Mouse (Mus musculus): Measurements from ENCODE around the gene Krt84. TPM values are rescaled to one million over a fixed set of nuclear protein-coding genes. Genes with fewer than 3 reads are reported as not detected.

The Krt84 gene
- not detected in 2 replicates for polyA plus RNA-seq (2016; fragmentation: Nextera tagmentation; extraction: Ambion mirVana)

DNA sequence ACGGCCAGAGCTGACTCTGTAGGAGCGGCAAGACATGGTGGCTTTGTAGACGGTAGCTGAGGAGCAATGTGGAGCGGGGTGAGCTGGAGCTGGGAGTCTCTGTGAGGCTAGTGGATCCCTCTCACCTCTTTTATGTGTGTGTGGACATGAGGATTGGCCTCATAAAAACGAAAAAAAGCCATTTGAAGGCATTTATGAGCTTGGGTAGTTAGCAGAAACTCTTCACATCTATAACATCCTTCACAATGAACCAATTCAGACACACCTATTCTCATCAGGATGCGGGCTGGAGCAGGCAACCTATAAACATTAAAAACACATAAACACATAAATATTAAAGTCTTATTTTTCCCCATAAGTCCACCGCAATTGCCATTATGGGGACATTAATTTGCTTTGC lies at the start of gene Krt84:
Gene Krt84, minus strand, starts transcription at position 101 of the 400 bp plus-strand sequence.
- no peaks in the 10 kb centered on the region for H3K27me3 ChIP-seq (replicated peaks)
- no peaks in the 10 kb centered on the region for H3K36me3 ChIP-seq
- ATAC-seq (ENCODE audit: low FRiP score, low read depth), result no peak
- H3K9ac ChIP-seq, result no peak within 1 kb of the TSS
- no peak within 1 kb of the TSS for H3K4me3 ChIP-seq
- H3K9me3 ChIP-seq, result no peaks in the 10 kb centered on the region
- H3K4me1 ChIP-seq, result no peaks in the 10 kb centered on the region
- 72% methylated on average over 7 of the region's 7 CpGs for WGBS
- no peak within 1 kb of the TSS for H3K27ac ChIP-seq
- no peak within 1 kb of the TSS for H3K4me2 ChIP-seq (replicated peaks)

DNA sequence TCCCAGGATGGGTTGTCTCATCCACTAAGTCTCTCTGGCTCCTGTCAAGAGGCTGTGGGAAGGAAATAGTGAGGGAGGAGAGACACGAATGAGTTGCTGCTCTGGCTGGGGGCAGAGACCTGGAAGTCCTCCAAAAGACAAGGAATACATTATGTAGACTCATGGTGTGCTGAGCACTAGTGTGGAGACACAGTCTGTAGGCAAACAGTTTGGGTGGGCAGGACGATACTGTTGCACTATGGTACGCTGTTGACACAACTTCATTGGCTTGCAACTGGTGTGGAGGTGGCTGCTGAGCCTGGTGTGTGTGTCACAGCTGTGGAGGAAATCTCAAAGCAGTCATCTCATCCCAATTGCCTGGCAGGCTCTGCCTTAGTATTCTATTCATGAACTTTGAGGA lies 49.1 kb upstream of the Krt84 start:
- no peak overlapping the region for H3K27ac ChIP-seq
- no peaks in the 10 kb centered on the region for H3K4me1 ChIP-seq
- no peak overlapping the region for H3K4me2 ChIP-seq (replicated peaks)
- H3K36me3 ChIP-seq, result no peaks in the 10 kb centered on the region
- H3K9me3 ChIP-seq, result no peaks in the 10 kb centered on the region
- H3K9ac ChIP-seq, result no peak overlapping the region
- no peaks in the 10 kb centered on the region for H3K27me3 ChIP-seq (replicated peaks)
- WGBS, result 85% methylated on average over 3 of the region's 3 CpGs
- ATAC-seq (ENCODE audit: low FRiP score, low read depth), result no peak
- H3K4me3 ChIP-seq, result no peak overlapping the region

DNA sequence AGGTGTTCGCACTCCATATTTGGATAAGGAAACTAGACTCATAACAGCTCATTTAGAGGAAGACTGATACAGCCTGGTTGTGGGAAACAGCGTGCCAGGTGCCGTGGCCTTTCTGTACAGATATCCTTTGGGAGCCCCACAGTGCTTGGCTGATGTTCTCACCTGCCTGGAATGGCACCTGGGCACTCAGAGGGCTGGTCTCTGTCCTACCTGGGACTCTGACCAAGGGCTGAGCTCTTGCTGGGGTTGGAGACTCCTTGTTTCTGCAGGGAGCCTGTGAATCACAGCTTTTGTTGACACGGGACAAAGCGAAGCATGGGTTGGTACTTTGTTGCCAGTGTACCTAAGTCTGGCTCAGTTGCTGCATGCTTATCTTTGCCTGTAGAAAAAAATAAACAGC lies 42.9 kb upstream of the Krt84 start:
- no peak for ATAC-seq (ENCODE audit: low FRiP score, low read depth)
- no peak overlapping the region for H3K9ac ChIP-seq
- no peak overlapping the region for H3K4me3 ChIP-seq
- no peaks in the 10 kb centered on the region for H3K36me3 ChIP-seq
- H3K27ac ChIP-seq, result no peak overlapping the region
- no peaks in the 10 kb centered on the region for H3K4me1 ChIP-seq
- 83% methylated on average over 5 of the region's 5 CpGs for WGBS
- no peak overlapping the region for H3K4me2 ChIP-seq (replicated peaks)
- no peaks in the 10 kb centered on the region for H3K27me3 ChIP-seq (replicated peaks)
- H3K9me3 ChIP-seq, result no peaks in the 10 kb centered on the region

DNA sequence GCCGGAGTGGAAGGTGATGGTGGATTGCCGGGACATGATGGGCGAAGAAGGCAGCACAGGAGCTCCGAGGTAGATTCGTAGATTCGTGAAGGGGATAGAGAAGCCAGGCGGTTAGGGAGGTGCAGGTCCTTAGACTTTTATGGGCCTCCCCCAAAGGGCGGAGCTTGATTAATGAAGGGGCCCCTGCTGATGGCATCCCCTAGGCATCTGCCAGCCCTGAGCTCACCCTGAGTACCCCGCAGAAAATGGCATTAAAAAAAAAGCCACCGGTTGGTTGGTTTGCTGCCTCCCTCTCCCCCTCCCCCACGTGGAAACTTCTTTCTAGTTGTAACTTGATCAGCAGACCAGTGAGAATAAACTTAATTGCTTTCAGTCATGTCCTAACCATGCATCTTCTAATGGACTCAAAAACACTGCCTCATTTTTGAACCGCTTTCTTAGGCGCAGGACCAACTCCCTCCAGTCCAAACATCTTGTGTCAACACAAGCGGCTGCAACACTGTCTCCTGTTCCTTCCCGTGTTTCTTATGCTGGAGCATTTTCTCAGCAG lies 41.3 kb upstream of the Krt84 start, which contains the start of gene Krt75:
Gene Krt75, minus strand, starts transcription at position 109 of the 550 bp plus-strand sequence.
- Histone ChIP-seq H3K9ac (no peak within 1 kb of the TSS), H3K9me3 (no peaks in the 10 kb centered on the region), H3K4me2 (replicated peaks) (no peak within 1 kb of the TSS), H3K36me3 (no peaks in the 10 kb centered on the region), H3K4me3 (no peak within 1 kb of the TSS), H3K4me1 (no peaks in the 10 kb centered on the region), H3K27me3 (replicated peaks) (no peaks in the 10 kb centered on the region), H3K27ac (no peak within 1 kb of the TSS)
- no peak for ATAC-seq (ENCODE audit: low FRiP score, low read depth)
- 75% methylated on average over 15 of the region's 15 CpGs for WGBS

DNA sequence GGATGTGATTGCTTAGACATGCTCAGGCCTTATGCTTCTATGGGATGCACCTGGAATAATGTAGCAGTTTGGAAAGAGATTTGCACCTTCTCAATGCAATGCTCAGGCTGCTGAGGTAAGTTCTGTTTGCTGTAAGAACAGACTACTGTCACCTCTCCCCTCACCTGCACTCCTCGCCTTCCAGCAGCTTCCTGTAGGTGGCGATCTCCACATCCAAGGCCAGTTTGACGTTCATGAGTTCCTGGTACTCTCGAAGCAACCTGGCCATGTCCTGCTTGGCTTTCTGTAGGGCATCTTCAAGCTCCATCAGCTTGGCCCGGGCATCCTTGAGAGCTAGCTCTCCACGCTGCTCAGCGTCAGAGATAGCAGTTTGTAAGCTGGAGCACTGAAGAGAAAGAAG lies 35.2 kb upstream of the Krt84 start:
- H3K27me3 ChIP-seq (replicated peaks), result no peaks in the 10 kb centered on the region
- H3K36me3 ChIP-seq, result no peaks in the 10 kb centered on the region
- WGBS, result 51% methylated on average over 7 of the region's 7 CpGs
- no peak overlapping the region for H3K27ac ChIP-seq
- no peak for ATAC-seq (ENCODE audit: low FRiP score, low read depth)
- no peak overlapping the region for H3K4me3 ChIP-seq
- no peaks in the 10 kb centered on the region for H3K9me3 ChIP-seq
- no peaks in the 10 kb centered on the region for H3K4me1 ChIP-seq
- H3K9ac ChIP-seq, result no peak overlapping the region
- H3K4me2 ChIP-seq (replicated peaks), result no peak overlapping the region

DNA sequence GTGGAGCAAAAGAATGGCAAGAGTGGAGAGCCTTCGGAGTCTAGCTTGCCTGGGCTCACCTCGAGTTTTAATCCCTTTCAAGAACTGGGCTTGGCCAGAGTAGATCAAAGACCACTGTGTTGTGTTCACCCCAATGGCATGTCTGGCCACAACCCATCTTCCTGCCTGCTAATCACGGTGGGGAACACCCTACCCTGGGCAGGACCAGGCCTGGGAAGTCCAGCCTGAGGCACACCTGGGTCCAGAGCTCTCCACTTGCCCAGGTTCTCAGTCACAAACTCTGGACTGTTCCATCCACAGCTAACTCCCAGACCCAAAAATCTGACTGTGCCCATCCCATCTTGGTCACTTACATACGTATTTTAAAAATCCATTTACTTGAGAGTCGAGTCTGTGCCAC lies 30.2 kb upstream of the Krt84 start, which contains the start of gene Krt90:
Gene Krt90, minus strand, starts transcription at position 101 of the 400 bp plus-strand sequence.
- Histone ChIP-seq H3K36me3 (no peaks in the 10 kb centered on the region), H3K4me2 (replicated peaks) (no peak within 1 kb of the TSS), H3K27me3 (replicated peaks) (0 out of 2 replicates have a peak, but pooled peaks cover 2% of the 10 kb centered on the region), H3K9ac (no peak within 1 kb of the TSS), H3K9me3 (no peaks in the 10 kb centered on the region), H3K4me3 (no peak within 1 kb of the TSS), H3K4me1 (peaks cover 7% of the 10 kb centered on the region), H3K27ac (no peak within 1 kb of the TSS)
- no peak for ATAC-seq (ENCODE audit: low FRiP score, low read depth)
- 75% methylated on average over 5 of the region's 5 CpGs for WGBS

DNA sequence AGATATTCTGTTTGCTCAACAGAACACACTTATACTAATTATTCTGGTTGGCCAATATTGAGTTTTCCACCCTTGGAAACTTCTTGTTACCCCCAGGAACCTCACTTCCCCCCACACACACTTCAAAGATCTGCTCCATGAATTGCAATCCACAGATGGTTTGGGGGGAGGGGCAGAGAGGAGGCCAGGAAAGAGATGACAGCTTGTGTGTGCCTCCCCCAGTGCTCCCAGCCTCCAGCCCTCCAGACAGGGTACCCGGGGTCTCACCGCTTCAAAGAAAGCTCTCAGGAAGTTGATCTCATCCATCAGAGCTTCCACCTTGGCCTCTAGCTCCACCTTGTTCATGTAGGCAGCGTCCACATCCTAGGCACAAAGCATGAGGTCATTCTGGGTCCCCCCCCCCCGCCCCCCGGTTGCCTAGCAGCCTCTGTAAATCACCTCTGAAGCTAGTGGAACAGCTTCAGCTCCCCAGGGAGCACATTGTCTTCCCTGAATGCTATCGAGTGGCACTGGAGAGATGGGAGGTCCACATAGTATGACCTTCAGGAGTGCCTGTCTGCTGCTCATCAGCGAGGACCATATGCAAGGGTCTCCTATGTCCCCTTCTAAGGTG lies 25.5 kb upstream of the Krt84 start:
- Histone ChIP-seq H3K27ac (no peak overlapping the region), H3K4me2 (replicated peaks) (0 out of 2 replicates have a peak overlapping the region, but pooled peaks have one; percentile 5), H3K9ac (no peak overlapping the region), H3K27me3 (replicated peaks) (0 out of 2 replicates have a peak, but pooled peaks cover 2% of the 10 kb centered on the region), H3K36me3 (no peaks in the 10 kb centered on the region), H3K4me1 (peaks cover 12% of the 10 kb centered on the region), H3K9me3 (no peaks in the 10 kb centered on the region), H3K4me3 (no peak overlapping the region)
- 0% methylated on average over 7 of the region's 7 CpGs for WGBS
- 0 out of 2 replicates have a peak, but pooled peaks have one; percentile 25 for ATAC-seq (ENCODE audit: low FRiP score, low read depth)

DNA sequence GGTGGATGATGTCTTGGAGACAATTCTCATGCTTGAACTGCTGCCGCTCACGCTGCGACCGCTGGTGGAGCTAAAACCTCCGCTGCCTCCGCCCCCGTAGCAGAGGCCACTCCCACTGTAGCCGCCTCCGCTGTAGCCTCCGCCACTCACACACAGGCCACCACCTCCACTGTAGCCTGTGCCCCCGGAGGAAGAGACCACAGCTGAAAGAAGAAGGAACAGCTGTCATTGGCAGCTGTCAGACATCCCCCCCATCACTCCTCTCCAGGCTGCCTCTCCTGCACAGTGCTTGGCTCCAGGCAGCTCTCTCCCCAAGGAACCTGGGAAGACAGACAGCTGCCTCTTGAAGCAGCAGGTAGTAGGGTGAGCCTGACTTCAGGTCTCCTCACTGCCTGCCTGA lies 20.5 kb upstream of the Krt84 start:
- peaks cover 13% of the 10 kb centered on the region for H3K4me1 ChIP-seq
- H3K4me2 ChIP-seq (replicated peaks), result peak overlapping the region; percentile 38
- no peaks in the 10 kb centered on the region for H3K36me3 ChIP-seq
- under 1% methylated on average over 11 of the region's 11 CpGs for WGBS
- no peaks in the 10 kb centered on the region for H3K9me3 ChIP-seq
- H3K9ac ChIP-seq, result peak overlapping the region; percentile 26; the same call in 1 of the 2 replicates
- ATAC-seq (ENCODE audit: low FRiP score, low read depth), result peak; percentile 66; the same call in 1 of the 2 replicates
- H3K4me3 ChIP-seq, result no peak overlapping the region
- H3K27me3 ChIP-seq (replicated peaks), result 0 out of 2 replicates have a peak, but pooled peaks cover 2% of the 10 kb centered on the region
- H3K27ac ChIP-seq, result no peak overlapping the region

DNA sequence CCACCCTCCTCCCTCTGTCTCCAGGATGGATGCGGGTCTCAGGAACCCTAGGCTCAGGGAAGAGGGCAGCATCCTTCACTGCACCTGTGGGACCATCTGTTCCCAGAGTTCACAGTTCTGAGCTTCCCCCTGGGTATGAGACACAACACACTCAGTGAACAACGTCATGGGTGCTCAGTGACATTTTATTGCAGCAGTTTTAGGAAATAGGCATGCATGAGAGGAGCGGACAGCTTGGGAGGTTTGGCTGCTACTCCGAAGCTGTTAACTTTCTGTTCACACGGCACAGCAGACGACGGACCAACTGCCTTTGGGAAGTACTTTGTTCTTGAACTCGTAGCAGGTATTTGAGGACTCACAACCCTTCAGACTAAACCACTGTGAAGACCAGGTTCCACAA lies 19.6 kb upstream of the Krt84 start:
- no peak for ATAC-seq (ENCODE audit: low FRiP score, low read depth)
- 0 out of 2 replicates have a peak, but pooled peaks cover 2% of the 10 kb centered on the region for H3K27me3 ChIP-seq (replicated peaks)
- no peak overlapping the region for H3K9ac ChIP-seq
- no peak overlapping the region for H3K4me3 ChIP-seq
- H3K36me3 ChIP-seq, result no peaks in the 10 kb centered on the region
- 68% methylated on average over 8 of the region's 8 CpGs for WGBS
- no peak overlapping the region for H3K27ac ChIP-seq
- H3K4me1 ChIP-seq, result peaks cover 8% of the 10 kb centered on the region
- H3K4me2 ChIP-seq (replicated peaks), result no peak overlapping the region
- no peaks in the 10 kb centered on the region for H3K9me3 ChIP-seq

DNA sequence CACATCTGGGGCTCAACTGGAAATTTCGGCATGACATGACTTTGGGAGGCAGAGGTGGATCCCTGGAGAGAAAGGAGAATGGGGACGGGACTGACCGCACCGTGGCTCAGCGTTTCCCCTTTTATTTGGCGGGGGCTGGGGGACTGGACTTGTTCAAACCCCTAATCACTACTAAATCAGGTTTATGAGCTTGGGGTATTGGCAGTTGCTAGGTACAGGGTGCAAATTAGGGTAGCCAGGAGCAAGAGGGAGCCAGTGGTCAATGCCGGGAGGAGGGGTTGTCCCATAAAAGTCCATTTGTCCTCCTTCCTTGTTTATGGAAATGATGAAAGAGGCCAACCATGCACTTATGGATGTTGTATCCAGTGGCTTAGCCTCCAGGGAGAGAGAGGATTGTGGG lies 17.9 kb upstream of the Krt84 start, which contains the start of gene Krt82:
Gene Krt82, minus strand, starts transcription at position 101 of the 400 bp plus-strand sequence.
- no peak for ATAC-seq (ENCODE audit: low FRiP score, low read depth)
- WGBS, result 50% methylated on average over 7 of the region's 7 CpGs
- no peaks in the 10 kb centered on the region for H3K9me3 ChIP-seq
- H3K4me3 ChIP-seq, result no peak within 1 kb of the TSS
- H3K27me3 ChIP-seq (replicated peaks), result 0 out of 2 replicates have a peak, but pooled peaks cover 2% of the 10 kb centered on the region
- peaks cover 8% of the 10 kb centered on the region for H3K4me1 ChIP-seq
- H3K36me3 ChIP-seq, result no peaks in the 10 kb centered on the region
- no peak within 1 kb of the TSS for H3K4me2 ChIP-seq (replicated peaks)
- H3K9ac ChIP-seq, result no peak within 1 kb of the TSS
- no peak within 1 kb of the TSS for H3K27ac ChIP-seq

DNA sequence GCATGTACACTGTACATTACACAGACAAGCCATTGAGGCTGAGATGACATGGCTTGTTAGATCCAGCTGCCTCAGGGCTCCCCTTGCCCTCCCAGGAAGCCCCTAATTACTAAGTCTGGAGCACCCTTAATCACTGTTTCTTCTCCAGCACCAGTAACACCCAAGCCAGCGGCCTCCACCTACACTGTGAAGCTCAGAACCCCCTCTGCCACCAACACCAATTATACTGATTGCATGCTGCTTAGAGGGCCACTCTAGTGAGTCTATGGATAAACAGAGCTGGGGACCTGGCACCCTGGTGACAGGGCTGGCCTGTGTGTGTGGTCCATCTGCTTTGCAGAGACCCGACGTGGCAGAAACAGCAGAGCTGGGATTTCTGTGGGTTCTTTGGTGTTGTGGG lies 11.9 kb upstream of the Krt84 start:
- H3K36me3 ChIP-seq, result no peaks in the 10 kb centered on the region
- 56% methylated on average over 3 of the region's 3 CpGs for WGBS

DNA sequence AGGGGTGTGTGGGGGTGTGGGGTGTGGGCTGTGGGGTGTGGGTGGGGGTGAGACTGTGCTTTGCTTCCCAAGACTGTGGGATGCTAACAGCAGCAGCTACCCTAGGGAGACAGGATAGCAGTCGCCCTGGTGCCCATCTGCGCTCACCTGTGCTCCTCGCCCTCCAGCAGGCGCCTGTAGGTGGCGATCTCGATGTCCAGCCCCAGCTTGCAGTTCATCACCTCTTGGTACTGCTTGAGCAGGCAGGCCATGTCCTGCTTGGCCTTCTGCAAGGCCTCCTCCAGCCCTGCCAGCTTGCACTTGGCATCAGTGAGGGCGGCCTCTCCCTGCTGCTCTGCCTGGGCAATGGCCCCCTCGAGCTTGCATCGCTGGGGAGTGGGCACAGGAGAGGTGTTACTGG lies 9.9 kb upstream of the Krt84 start:
- WGBS, result 58% methylated on average over 9 of the region's 9 CpGs
- H3K9me3 ChIP-seq, result no peaks in the 10 kb centered on the region
- H3K27ac ChIP-seq, result no peak overlapping the region
- H3K4me3 ChIP-seq, result no peak overlapping the region
- no peaks in the 10 kb centered on the region for H3K36me3 ChIP-seq
- H3K4me2 ChIP-seq (replicated peaks), result no peak overlapping the region
- no peaks in the 10 kb centered on the region for H3K27me3 ChIP-seq (replicated peaks)
- no peak for ATAC-seq (ENCODE audit: low FRiP score, low read depth)
- H3K4me1 ChIP-seq, result 0 out of 2 replicates have a peak, but pooled peaks cover 3% of the 10 kb centered on the region
- H3K9ac ChIP-seq, result no peak overlapping the region

More for the DNA sequence above, 11.9 kb upstream of the Krt84 start:
- no peak overlapping the region for H3K27ac ChIP-seq
- no peak overlapping the region for H3K4me2 ChIP-seq (replicated peaks)
- H3K9ac ChIP-seq, result no peak overlapping the region
- no peaks in the 10 kb centered on the region for H3K27me3 ChIP-seq (replicated peaks)
- H3K4me1 ChIP-seq, result 0 out of 2 replicates have a peak, but pooled peaks cover 3% of the 10 kb centered on the region
- H3K4me3 ChIP-seq, result no peak overlapping the region
- no peak for ATAC-seq (ENCODE audit: low FRiP score, low read depth)
- no peaks in the 10 kb centered on the region for H3K9me3 ChIP-seq

All from neural tube, embryonic 12.5 days (tissue).